Mouse (Mus musculus) regulatory T cell (primary cell): ENCODE data around the gene Pde5a.

ENCODE experiments used
- in situ Hi-C: fragments of 300-600 bp; cut with MboI, MseI; formaldehyde crosslinking; loops from one replicate; pipeline ENCODE4 v1.15.1; 2025; ENCODE audit warnings: high pct_unique_total_duplicates

Gene Pde5a

GRCm38 (mm10) chr3:122848410-122849034 lies 119.8 kb downstream of the Pde5a start:
- in situ Hi-C loops, result no loop called here

DNA sequence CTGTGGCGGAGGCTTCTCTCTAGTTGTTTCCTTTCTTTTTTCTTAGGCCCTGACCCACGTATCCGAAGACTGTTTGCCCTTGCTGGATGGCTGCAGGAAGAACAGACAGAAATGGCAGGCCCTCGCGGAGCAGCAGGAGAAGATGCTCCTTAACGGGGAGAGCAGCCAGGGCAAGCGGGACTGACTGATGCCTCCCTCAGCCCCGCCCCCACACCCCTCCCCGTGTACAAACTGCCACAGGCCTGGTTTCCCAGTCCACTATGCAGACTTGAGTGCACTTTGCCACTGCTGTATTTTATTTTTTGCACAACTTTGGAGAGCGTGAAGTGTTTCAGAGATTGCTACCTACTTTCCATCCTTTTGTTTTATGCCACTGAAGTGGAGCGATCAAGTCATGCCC lies 126.4 kb downstream of the Pde5a start:
- in situ Hi-C loops, result loop anchor here (25.0 kb wide), 1 partner anchor 1432 kb away; no protein-coding TSS in a partner anchor

DNA sequence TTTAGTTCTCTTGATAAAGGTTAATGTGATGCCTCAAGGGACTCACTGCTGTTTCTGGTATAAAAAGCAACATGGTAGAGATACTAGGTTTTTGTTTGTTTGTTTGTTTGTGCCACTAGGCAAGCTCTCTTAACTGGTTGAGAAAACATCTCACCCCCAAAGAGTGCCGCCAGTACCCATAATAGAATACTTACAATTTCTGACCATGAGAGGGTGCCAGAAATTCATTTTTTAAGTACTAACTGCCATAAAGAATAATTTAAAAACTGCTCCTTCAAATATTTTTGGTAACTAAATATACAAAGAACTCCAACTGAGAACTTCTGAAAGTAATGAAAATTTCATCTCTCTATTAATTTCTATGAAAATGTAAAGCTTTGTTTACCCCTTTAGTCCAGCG lies 131.1 kb downstream of the Pde5a start:
- in situ Hi-C loops, result loop anchor here (25.0 kb wide), 1 partner anchor 1427 kb away; no protein-coding TSS in a partner anchor

DNA sequence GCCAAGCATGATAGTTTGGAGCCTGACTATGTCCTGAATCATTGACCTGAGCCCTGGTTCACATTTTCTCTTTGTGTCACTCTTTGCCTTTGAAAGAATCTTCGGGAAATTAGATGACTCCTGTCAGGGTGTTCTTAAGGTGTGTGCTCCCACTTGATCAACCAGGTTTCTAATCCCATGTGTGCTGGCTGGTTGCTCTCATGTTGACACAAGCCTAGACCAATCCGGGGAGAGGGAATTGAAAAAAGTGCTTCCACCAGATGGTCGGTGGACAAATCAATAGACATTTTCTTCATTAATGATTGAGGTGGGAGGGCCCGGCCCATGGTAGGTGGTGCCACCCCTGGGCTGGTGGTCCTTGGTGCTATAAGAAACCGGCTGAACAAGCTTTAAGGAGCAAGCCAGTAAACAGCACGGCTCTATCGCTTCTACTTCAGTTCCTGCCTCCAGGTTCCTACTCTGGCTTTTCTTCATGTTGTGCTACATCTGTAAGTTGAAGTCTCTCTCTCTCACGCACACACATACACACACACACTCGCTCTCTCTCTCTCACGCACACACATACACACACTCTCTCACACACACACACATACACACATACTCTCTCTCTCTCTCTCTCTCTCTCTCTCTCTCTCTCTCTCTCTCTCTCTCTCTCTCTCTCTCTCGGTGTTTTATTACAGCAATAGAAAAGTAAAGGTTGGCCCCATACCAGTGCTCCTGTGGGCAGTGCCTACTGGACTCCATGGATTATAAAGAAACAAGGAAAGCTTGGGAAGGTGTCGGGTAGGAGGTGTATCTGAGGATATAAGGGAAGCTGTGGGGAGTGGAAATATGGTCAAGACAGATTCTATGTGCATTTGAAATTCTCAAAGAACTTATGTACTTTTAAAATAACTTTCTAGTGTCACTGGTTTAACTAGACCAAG lies 132.1 kb downstream of the Pde5a start:
- in situ Hi-C loops, result loop anchor here (25.0 kb wide), 1 partner anchor 1426 kb away; no protein-coding TSS in a partner anchor

- in situ Hi-C loops, result loop anchor here (25.0 kb wide), 1 partner anchor 1422 kb away; no protein-coding TSS in a partner anchor
These were observed 136.3 kb downstream of the Pde5a start for GRCm38 (mm10) chr3:122865092-122865491.

- in situ Hi-C loops, result loop anchor here (25.0 kb wide), 1 partner anchor 1419 kb away; no protein-coding TSS in a partner anchor
These were observed 139.5 kb downstream of the Pde5a start for GRCm38 (mm10) chr3:122868270-122868669.

GRCm38 (mm10) chr3:122871596-122871995 lies 142.8 kb downstream of the Pde5a start:
- in situ Hi-C loops, result loop anchor here (25.0 kb wide), 1 partner anchor 1416 kb away; no protein-coding TSS in a partner anchor

GRCm38 (mm10) chr3:122876870-122877269 lies 148.1 kb downstream of the Pde5a start:
- in situ Hi-C loops, result no loop called here

GRCm38 (mm10) chr3:122877543-122877942 lies 148.8 kb downstream of the Pde5a start:
- in situ Hi-C loops, result no loop called here

GRCm38 (mm10) chr3:122878705-122879315 lies 150.1 kb downstream of the Pde5a start:
- in situ Hi-C loops, result no loop called here

DNA sequence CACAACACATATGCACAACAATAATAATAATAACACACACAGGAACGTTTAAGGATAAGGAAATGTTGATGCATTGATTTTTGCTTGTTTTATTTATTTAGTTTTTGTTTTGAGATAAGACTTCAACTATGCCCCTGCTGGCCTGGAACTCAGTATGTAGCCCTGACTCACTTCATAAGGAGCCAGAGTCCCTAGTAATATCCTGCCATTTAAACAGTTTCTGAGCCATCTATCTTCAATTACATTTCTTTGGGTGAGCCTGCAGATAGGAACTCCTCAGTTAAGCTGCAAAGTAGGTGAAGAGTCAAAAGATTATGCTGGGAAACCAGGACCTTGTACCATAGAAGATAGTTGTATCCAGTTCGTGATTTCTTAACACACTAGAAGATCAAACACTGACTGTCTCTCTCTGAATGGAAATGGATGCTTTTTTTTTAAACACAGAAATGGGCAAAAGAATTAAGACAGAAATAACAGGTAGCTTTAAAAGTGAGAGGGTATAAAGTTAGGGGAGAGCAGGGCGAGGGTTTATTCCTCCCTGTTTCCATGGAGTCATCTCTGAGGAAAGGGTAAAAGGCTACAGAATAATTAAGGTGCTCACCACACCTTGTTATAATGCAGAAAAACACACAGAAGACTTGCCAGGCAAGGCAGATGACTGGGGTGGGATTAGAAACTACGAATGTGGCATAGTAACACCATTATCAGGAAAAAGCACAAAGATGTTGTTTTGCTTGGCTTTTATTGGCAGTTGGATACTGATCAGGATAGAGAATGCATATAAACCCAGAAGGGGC lies 159.0 kb downstream of the Pde5a start:
- in situ Hi-C loops, result no loop called here

GRCm38 (mm10) chr3:122888371-122888819 lies 159.6 kb downstream of the Pde5a start:
- in situ Hi-C loops, result no loop called here

GRCm38 (mm10) chr3:122894772-122895171 lies 166.0 kb downstream of the Pde5a start, which contains the start of gene Fabp2:
Fabp2 (plus strand) TSS chr3:122895072.
- in situ Hi-C loops, result no loop called here

- in situ Hi-C loops, result no loop called here
These were observed 166.5 kb downstream of the Pde5a start for GRCm38 (mm10) chr3:122895189-122895731.

DNA sequence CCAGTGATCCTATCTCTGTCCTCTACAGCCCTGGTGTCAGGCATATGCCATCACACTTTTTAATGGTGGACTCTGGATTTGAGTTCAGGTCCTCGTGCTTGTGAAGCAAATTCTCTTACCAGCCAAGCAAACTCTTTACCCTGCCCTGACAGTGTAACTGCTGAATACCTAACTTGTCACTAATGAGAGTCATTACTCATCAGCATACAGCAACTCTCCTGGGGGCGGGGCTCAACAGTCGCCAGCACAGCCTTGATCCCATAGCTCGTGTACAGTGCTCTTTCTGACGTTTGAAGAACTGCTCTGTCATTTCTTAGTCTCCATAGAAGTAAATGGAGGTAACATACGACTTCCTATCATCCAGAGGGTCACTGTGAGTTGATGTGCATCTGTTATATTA lies 169.5 kb downstream of the Pde5a start:
- in situ Hi-C loops, result no loop called here

- in situ Hi-C loops, result loop anchor here (5.0 kb wide), 1 partner anchor 262 kb away; no protein-coding TSS in a partner anchor
These were observed 175.1 kb downstream of the Pde5a start for GRCm38 (mm10) chr3:122903746-122904433.

- in situ Hi-C loops, result no loop called here
These were observed 179.1 kb downstream of the Pde5a start for GRCm38 (mm10) chr3:122907841-122908240.
